Mouse (Mus musculus): ENCODE measurements around the gene AU021092.
"Not testable (repeated sequence)": the region's sequence is repeated elsewhere in the genome, so short reads cannot be mapped to it uniquely, and the experiment has no call there.

The AU021092 gene

DNA sequence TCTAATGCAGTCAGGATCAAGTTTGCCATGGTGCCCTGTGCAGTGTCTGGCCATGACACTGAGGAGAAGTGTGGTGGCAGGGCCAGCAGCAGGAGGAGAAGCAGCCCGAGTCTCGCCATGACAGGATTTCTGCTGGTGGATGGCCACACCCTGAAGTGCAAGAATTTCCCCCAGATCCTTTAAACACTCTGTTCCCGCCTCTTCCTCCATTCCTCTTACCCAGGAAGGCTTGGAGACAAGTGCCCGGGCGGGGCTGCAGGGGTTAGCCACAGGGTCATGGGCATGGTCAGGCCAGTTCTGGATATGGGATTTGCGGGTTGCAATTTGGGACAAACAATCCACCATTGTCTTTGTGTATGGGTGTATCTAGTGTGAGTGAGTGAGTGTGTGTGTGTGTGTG is at the start of gene AU021092:
TSS of gene AU021092 (minus strand) at position 160 of the 400 bp plus-strand sequence.
- no peak for DNase-seq (ENCODE audit: low spot score in 2 of 2)

GRCm38 (mm10) chr16:5271411-5272035 is 49.4 kb upstream of the AU021092 start:
- no peak for DNase-seq (ENCODE audit: low spot score in 2 of 2)

- no peak for DNase-seq (ENCODE audit: low spot score in 2 of 2)
These were observed 41.8 kb upstream of the AU021092 start for GRCm38 (mm10) chr16:5263926-5264325.

GRCm38 (mm10) chr16:5263156-5263555 is 41.1 kb upstream of the AU021092 start:
- DNase-seq (ENCODE audit: low spot score in 2 of 2) = no peak

DNA sequence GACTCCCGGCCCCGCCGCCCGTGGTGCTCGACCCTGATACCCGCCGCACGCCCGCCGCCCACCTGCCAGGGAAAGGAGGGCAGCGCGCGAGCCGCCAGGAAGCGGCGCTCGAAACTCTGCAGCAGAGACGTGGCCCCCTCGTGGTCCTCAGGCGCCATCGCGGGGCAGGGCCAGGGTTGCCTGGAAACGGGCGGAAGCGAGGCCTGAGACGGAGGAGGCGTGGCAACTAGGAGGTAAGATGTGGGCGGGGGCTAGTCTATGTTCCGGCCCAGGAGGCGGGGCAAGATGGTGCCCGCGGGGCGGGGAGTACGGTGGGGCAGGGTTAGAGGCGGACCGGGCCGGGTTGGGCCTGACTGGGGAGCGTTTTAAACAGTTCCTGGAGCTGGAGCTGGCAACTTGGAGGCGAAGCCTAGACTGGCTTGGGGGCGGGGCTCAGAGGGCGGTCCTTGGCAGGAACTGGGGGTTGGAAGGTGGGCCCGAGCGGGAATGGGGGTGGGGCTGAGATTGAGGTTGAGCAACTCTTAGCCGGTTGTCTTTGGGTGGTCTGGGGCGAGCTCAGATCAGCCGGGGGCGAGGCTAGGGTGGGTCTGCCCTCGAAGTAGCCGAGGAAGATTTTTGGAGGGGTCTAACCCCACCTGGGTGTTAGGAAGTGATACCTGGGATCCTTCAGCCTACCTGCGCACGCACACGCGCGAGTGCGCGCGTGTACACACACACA is 33.8 kb upstream of the AU021092 start, which contains the start of gene Eef2kmt:
TSS of gene Eef2kmt (minus strand) at position 205 of the 718 bp plus-strand sequence.
- DNase-seq (ENCODE audit: low spot score in 2 of 2) = peak; percentile 96 to 97

DNA sequence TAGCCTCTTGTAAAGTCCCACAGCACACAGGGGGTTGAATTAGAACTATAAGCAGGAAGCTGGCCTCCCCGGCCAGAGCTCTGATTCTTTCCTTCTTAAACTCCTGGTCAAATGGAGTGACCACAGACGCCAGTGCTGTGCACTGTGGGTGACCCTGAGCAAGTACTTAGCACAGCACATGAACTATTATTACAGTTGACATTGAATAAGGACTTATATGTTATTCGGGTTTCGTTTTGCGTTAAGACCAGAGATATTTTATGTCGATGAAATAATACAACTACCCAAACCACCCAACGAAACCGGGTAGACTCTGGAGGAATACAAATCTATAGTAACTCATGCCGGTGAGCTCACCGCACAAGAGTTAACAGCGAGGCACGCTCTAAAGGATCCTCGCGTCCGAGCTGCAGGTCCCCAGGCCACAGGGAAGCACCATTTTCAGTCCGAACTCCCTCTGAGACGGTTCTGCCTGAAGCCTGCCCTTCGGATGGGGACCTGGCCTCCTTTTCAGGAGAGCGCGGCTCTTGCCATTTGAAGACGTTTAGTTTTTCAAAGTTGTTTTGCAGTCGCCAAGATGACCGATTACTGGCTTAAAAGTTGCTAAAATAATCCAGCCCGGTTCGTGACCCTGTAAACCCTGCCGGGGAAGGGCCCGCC is 33.1 kb upstream of the AU021092 start:
- DNase-seq (ENCODE audit: low spot score in 2 of 2) = no peak

DNA sequence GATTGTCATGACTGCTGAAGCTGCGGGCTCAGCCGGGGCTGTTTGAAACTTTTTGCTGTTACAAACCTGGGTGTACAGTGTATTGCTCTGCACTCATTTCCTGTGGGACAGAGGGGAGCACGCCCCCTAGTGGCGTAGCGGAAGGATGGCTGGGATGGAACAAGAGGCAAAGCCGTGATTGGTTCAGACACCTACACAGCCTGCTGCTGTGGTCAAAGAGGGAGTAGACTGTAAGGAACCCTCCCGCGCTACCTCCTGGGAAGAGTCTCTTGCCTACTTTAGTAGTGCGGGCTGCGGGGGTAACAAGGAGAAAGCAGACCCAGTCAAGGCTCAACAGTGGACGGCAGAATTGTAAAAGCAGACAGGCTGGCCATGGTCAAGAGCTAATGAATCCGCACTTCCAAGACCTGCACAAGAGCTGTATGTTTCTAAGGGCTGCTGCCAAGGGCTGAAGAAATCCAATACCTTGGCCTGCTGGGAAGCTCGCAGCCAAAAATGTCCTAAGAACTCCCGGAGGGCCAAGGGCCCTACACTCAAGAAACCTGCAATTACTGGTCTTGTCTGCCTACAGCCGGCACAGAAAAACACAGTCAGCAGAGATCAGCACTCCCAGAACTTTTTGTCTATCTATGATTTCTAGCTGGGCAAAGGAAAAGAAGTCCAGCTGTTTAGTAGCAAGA is 32.4 kb upstream of the AU021092 start:
- DNase-seq (ENCODE audit: low spot score in 2 of 2) = peak; percentile 55 to 59

GRCm38 (mm10) chr16:5252260-5252659 is 30.2 kb upstream of the AU021092 start:
- no peak for DNase-seq (ENCODE audit: low spot score in 2 of 2)

- no peak for DNase-seq (ENCODE audit: low spot score in 2 of 2)
These were observed 28.8 kb upstream of the AU021092 start for GRCm38 (mm10) chr16:5250891-5251290.

DNA sequence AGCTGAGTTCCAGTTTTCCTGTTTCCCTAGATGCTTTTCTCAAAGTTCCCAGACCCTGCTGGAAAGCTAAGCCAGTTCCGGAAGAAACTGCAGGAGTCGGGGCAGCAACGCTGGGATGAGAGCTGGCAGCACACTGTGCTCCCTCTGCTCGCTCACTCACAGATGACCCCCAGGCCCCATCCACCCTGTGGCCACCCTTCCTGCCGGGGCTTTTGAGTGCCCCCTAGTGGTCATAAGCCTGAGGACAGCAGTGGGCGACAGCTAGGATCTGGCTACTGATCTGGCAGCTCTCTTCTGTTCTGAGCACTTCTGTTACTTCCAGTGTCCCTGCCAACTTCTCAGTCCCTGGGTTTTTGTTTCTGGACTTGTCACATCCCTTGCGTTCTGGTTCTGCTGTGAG is 22.3 kb upstream of the AU021092 start:
- peak; percentile 50 to 55 for DNase-seq (ENCODE audit: low spot score in 2 of 2)

DNA sequence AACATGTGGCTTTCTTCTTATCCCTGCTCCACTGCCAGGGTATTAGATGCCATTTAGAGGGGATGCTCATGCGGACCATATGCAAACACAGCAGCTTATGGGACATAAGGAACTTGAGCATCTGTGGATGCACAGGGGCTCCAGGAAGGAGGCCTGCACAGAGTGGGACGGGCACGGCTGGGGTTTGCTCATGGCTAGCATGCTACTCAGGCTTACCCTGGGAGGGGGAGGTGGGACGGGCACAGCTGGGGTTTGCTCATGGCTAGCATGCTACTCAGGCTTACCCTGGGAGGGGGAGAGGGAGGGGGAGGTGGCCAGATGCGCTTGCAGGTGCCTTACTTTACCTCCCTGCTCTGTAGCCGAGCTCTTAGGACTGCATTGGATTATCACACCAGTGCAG is 20.8 kb upstream of the AU021092 start:
- DNase-seq (ENCODE audit: low spot score in 2 of 2) = no peak

GRCm38 (mm10) chr16:5242355-5242754 is 20.3 kb upstream of the AU021092 start:
- DNase-seq (ENCODE audit: low spot score in 2 of 2) = no peak

DNA sequence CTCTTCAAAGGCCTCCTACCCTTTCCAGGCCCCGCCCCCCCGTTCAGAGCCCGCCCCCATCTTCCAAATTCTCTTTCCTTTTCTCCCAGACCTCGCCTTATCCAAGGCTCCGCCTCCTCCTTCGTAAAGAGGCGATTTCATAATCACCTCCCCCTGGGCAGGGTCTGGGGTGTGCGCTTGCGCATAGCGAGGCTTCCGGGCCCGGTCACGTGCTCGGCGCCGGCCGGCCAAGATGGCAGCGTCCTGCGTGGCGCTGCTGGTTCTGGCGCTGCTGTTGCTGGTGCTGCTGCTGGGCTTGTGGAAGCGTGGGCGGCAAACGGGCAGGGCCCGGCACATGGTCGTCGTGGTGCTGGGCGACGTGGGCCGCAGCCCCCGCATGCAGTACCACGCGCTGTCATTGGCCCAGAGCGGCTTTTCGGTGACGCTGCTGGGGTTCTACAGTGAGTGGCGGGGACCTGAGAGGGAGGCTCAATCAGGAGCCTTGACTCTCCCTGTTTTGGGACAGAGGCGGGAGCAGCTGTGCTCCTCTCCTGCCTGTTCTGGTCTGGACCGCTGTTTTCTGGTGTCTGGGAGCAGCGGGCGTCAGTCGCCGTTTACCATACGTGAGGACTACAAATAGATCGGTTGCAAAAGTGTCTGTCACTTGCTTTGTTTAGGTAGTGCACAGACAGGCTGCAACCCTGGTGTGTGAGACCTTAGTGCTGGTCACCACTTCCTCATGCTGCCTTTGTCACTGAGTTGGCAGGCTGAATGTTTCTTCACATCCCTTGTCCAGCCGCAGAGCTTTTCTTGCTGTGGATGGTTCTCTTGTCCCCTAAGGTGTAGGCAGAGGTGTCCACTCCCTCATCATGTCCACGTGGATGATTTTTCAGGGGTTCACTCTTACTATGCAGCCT is 11.6 kb upstream of the AU021092 start, which contains the start of gene Alg1:
TSS of gene Alg1 (plus strand) at position 204 of the 896 bp plus-strand sequence.
- DNase-seq (ENCODE audit: low spot score in 2 of 2) = peak; percentile 93 to 95

DNA sequence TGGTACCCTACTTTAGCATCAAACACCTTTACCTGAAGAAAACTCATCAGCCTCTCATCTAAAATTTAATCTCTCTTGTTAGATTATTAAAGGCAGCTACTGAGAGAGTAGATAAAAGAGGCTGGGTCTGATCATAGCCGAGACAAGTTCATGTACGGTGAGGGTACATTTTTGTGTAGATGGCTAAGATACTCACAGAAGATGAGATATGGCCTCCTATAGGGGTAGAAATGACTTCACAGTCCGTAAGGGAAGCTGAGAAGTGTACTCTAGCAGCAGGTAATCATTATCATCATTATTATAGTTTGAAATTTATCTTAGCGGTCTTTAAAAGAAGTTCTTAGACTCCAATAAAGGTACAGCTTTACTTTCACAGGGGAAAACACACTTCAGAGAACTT is 10.9 kb upstream of the AU021092 start:
- DNase-seq (ENCODE audit: low spot score in 2 of 2) = no peak

DNA sequence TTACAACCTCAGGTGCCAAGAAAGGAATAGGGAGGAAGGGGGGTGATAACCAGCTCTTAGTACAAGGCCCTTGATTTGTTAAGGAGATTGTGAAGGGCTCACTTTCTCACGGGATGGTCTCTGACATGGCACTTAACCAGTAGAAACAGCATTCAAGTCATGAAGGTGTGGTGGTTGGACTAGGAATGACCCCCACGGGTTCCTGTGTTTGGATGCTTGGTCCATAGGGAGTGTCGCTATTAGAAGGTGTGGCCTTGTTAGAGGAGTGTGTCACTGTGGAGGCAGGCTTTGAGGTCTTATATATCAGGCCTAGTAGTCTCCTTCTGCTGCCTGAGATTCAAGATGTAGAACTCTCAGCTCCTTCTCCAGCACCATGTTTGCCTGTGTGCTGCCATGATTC is 6.0 kb upstream of the AU021092 start:
- not testable (repeated sequence) for DNase-seq (ENCODE audit: low spot score in 2 of 2)

DNA sequence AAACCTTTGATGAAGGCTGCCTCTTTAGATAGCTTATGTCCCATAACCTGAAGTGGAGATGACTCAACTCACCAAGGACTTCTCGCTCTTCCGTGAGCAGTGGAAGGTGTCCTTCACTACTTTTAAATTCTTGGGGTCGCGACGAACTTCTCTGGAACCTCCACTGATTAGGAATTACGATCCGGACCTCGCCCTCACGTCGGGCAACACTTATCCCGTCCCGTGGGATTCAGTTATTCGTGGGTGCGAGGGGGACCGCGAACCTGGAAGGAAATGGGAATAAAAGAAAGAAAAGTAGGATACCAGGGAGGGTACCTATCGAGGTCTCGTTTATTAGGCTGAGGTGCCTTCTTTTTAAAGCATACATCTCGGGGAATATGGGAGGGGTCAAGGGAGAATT is 5.4 kb upstream of the AU021092 start:
- DNase-seq (ENCODE audit: low spot score in 2 of 2) = not testable (repeated sequence)

DNA sequence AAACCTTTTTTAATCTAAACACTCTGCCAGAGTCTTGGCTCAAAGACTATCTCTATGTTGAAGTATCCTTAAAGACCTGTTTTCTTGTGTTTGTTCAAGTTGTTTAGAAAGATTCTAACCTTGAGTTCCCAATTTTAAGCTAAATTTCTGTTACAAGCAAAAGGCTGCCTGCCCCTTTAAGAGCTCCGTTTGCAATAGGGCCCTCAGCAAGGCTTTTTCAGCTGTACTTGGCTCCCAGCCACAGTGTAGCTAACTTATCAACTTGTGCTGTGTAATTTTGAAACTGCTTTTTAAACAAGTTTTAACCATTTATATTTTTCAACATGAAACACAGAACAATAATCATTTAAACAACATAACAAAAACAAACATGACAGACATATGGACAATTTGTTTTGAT is 4.4 kb upstream of the AU021092 start:
- not testable (repeated sequence) for DNase-seq (ENCODE audit: low spot score in 2 of 2)

DNA sequence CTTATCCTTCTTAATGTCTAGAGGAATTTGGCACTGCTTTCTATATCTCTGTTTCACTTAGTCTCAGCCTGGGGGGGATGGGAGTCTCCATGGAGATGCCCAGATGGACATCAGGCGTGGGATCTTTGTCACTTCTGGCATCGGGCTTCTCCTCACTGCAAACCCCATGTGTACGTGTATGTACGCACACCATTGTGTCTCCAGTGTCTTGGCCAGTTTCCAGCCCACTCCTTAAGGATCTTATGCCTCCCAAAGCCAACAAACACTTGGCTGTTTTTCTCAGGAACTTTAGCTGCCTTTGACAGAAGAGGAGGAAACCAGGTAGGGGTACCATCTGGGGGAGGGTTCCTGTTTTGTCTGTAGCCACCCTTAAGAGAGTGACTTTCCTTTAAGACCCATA is 696 bp downstream of the AU021092 start:
- DNase-seq (ENCODE audit: low spot score in 2 of 2) = no peak

- no peak for DNase-seq (ENCODE audit: low spot score in 2 of 2)
These were observed 4.6 kb downstream of the AU021092 start for GRCm38 (mm10) chr16:5217341-5218133.

GRCm38 (mm10) chr16:5216686-5217085 is 5.4 kb downstream of the AU021092 start:
- DNase-seq (ENCODE audit: low spot score in 2 of 2) = no peak

All from frontal cortex, postnatal 36 days (tissue).